In genomic region chr10:75251011-75251410, GRCm38 (mm10) we compare ENCODE assay signal across 11 mouse cellular contexts. TPM values are rescaled to one million over a fixed set of nuclear protein-coding genes. Genes with fewer than 3 reads are reported as not detected.
A peak's percentile ranks its signal among the peaks of the same experiment; 100 is the strongest.
DNase-seq lines count a peak whose midpoint lies in the region; ATAC-seq and TF ChIP-seq lines count a peak whose summit lies in the region.
"Had no signal": no experiment of that assay in that cellular context is flagged by ENCODE, and none has a peak within 500 bp of the region (broad histone marks: within the 10 kb centered on the region; RNA-seq: fewer than 3 reads in every experiment).

No protein-coding gene starts in this region.

- no peak overlapping the region for H3K4me2 ChIP-seq in forebrain, embryonic 14.5 days (ENCODE audit: low read length)
- no peak overlapping the region for H3K4me2 ChIP-seq in forebrain, embryonic 11.5 days (ENCODE audit: low read depth, low read length, severe bottlenecking)
- no peak overlapping the region for H3K4me2 ChIP-seq in neural tube, embryonic 15.5 days
- H3K4me2 ChIP-seq: liver, embryonic 13.5 days had no signal

- no peaks in the 10 kb centered on the region for H3K27me3 ChIP-seq in forebrain, embryonic 14.5 days (replicated peaks; ENCODE audit: control insufficient read depth, insufficient read depth, low read length)
- no peaks in the 10 kb centered on the region for H3K27me3 ChIP-seq in forebrain, embryonic 11.5 days (ENCODE audit: control insufficient read depth, insufficient read depth, low read length)
- H3K27me3 ChIP-seq in Patski: no peaks in the 10 kb centered on the region
- no peaks in the 10 kb centered on the region for H3K27me3 ChIP-seq in neural tube, embryonic 15.5 days (replicated peaks)
- H3K27me3 ChIP-seq: liver, embryonic 13.5 days had no signal

- intact Hi-C loops in left cerebral cortex, adult 2 months (cut with DNase I): loop anchor here (1.0 to 5.0 kb wide), 2 partner anchors 69 to 236 kb away; no protein-coding TSS in a partner anchor
- intact Hi-C loops in left cerebral cortex, postnatal 4 days (cut with DNase I): loop anchor here (5.0 kb wide), 1 partner anchor 69 kb away; no protein-coding TSS in a partner anchor

- H3K9me3 ChIP-seq in forebrain, embryonic 14.5 days (replicated peaks; ENCODE audit: control insufficient read depth, low read length): no peaks in the 10 kb centered on the region
- no peaks in the 10 kb centered on the region for H3K9me3 ChIP-seq in forebrain, embryonic 11.5 days (ENCODE audit: control insufficient read depth, low read length)
- H3K9me3 ChIP-seq in neural tube, embryonic 15.5 days (replicated peaks): no peaks in the 10 kb centered on the region
- H3K9me3 ChIP-seq: liver, embryonic 13.5 days had no signal

- CTCF ChIA-PET in Patski (lab: Charles Lee): interaction anchor here (0.7 to 3.5 kb wide), 24 partner anchors 11 to 236 kb away, joined by 3 to 19 read pairs (median 6); no protein-coding TSS in a partner anchor

- POLR2A ChIA-PET in Patski (lab: Charles Lee): interaction anchor here (0.6 to 1.4 kb wide), 2 partner anchors 39 to 42 kb away, joined by 5 to 7 read pairs; partner anchors contain the start of gene Specc1l

- H3K27ac ChIP-seq in forebrain, embryonic 14.5 days (ENCODE audit: low read depth, low read length): no peak overlapping the region
- no peak overlapping the region for H3K27ac ChIP-seq in forebrain, embryonic 11.5 days (ENCODE audit: low read depth, low read length)
- no peak overlapping the region for H3K27ac ChIP-seq in left cerebral cortex, adult 2 months
- H3K27ac ChIP-seq in neural tube, embryonic 15.5 days (replicated peaks): no peak overlapping the region
- H3K27ac ChIP-seq: liver, embryonic 13.5 days had no signal

- in situ Hi-C loops in Patski (cut with MboI; ENCODE audit: low pct_unique_long_range_greater_than_20kb): loop anchor here (5.0 kb wide), 2 partner anchors 39 to 186 kb away; partner anchors contain the start of gene Specc1l

- H3K9ac ChIP-seq in forebrain, embryonic 14.5 days (ENCODE audit: low read length): no peak overlapping the region
- no peak overlapping the region for H3K9ac ChIP-seq in forebrain, embryonic 11.5 days (ENCODE audit: low read length)
- no peak overlapping the region for H3K9ac ChIP-seq in neural tube, embryonic 15.5 days (replicated peaks)
- H3K9ac ChIP-seq: liver, embryonic 13.5 days had no signal

- WGBS in forebrain, embryonic 14.5 days: 70% methylated on average over 2 of the region's 2 CpGs
- 80% methylated on average over 2 of the region's 2 CpGs for WGBS in forebrain, embryonic 11.5 days
- 68% methylated on average over 2 of the region's 2 CpGs for WGBS in neural tube, embryonic 15.5 days

- DNase-seq in forebrain, embryonic 14.5 days (ENCODE audit: low spot score): peak; percentile 46
- no peak for DNase-seq in forebrain, embryonic 11.5 days (ENCODE audit: low spot score)
- DNase-seq in left cerebral cortex, adult 2 months (ENCODE audit: extremely low spot score in 1 of 2, low spot score in 2 of 2): no peak
- DNase-seq in left cerebral cortex, postnatal 4 days: no peak
- DNase-seq in Patski (ENCODE audit: low read depth, low spot score): no peak
- peak; percentile 36 for DNase-seq in lung, postnatal 25 days (ENCODE audit: low spot score)
- DNase-seq in c-Kit-positive CD71-positive TER-119-positive erythroid progenitor cells, embryonic 14.5 days (ENCODE audit: low spot score): no peak
- DNase-seq: kidney, adult 8-10 months; liver, embryonic 13.5 days; right cerebral cortex, postnatal 4 days had no signal

- peaks cover 53% of the 10 kb centered on the region for H3K36me3 ChIP-seq in forebrain, embryonic 14.5 days (ENCODE audit: control insufficient read depth, insufficient read depth, low read length)
- no peaks in the 10 kb centered on the region; the same call in 1 of the 2 replicates for H3K36me3 ChIP-seq in forebrain, embryonic 11.5 days (ENCODE audit: control insufficient read depth, insufficient read depth, low read length)
- peaks cover 30% of the 10 kb centered on the region for H3K36me3 ChIP-seq in neural tube, embryonic 15.5 days

- H3K4me1 ChIP-seq in forebrain, embryonic 14.5 days (ENCODE audit: control insufficient read depth, insufficient read depth, low read length): no peaks in the 10 kb centered on the region
- no peaks in the 10 kb centered on the region for H3K4me1 ChIP-seq in forebrain, embryonic 11.5 days (replicated peaks; ENCODE audit: control insufficient read depth, insufficient read depth, low read length)
- H3K4me1 ChIP-seq in neural tube, embryonic 15.5 days: no peaks in the 10 kb centered on the region
- H3K4me1 ChIP-seq: liver, embryonic 13.5 days had no signal

- ATAC-seq in forebrain, embryonic 14.5 days: no peak
- ATAC-seq in forebrain, embryonic 11.5 days (replicated peaks; ENCODE audit: low FRiP score): no peak
- ATAC-seq in Patski: no peak
- ATAC-seq in neural tube, embryonic 15.5 days (ENCODE audit: low FRiP score): no peak

- no peak overlapping the region for H3K4me3 ChIP-seq in forebrain, embryonic 14.5 days (ENCODE audit: low read depth, low read length)
- no peak overlapping the region for H3K4me3 ChIP-seq in forebrain, embryonic 11.5 days (ENCODE audit: low read depth, low read length)
- no peak overlapping the region for H3K4me3 ChIP-seq in left cerebral cortex, adult 2 months
- H3K4me3 ChIP-seq in neural tube, embryonic 15.5 days (replicated peaks): no peak overlapping the region
- H3K4me3 ChIP-seq: liver, embryonic 13.5 days had no signal

- TF ChIP-seq CTCF in left cerebral cortex, adult 2 months (IDR thresholded peaks at IDR 0.05): peak; percentile 56
- TF ChIP-seq CTCF in Patski (IDR thresholded peaks at IDR 0.05): peak; percentile 65

RNA-seq across cellular contexts. Expression of gene Specc1l, which starts 39.1 kb away (rescaled TPM):
- 24.3 and 29.6 TPM in 2 replicates for polyA plus RNA-seq in forebrain, embryonic 14.5 days (2014; fragmentation: Nextera tagmentation; extraction: Ambion mirVana)
- polyA plus RNA-seq in forebrain, embryonic 11.5 days (2014; fragmentation: Nextera tagmentation; extraction: Ambion mirVana): 29.0 and 29.4 TPM in 2 replicates
- 10 to 100 TPM; 42.9 to 46.4 TPM for total RNA-seq in left cerebral cortex, adult 2 months (2021)
- 10 to 100 TPM; 53.3 to 58.4 TPM for total RNA-seq in left cerebral cortex, postnatal 4 days (2021)
- polyA plus RNA-seq in Patski (2021): 45.8 TPM
- polyA plus RNA-seq in neural tube, embryonic 15.5 days (2015; fragmentation: Nextera tagmentation; extraction: Ambion mirVana): 25.1 and 25.2 TPM in 2 replicates

Comparison
In these comparisons a context has a peak if more than half of its experiments do, and no peak if none do; other contexts are left out.
1. DNase-seq: peak in forebrain, embryonic 14.5 days (single experiment) and lung, postnatal 25 days (single experiment); none in forebrain, embryonic 11.5 days (single experiment), left cerebral cortex, adult 2 months (0 of 2), left cerebral cortex, postnatal 4 days (single experiment), Patski (single experiment) and c-Kit-positive CD71-positive TER-119-positive erythroid progenitor cells, embryonic 14.5 days (single experiment).